Mouse (Mus musculus): ENCODE results near the gene Shd.
A peak's percentile ranks its signal among the peaks of the same experiment; 100 is the strongest.

Shd gene

DNA sequence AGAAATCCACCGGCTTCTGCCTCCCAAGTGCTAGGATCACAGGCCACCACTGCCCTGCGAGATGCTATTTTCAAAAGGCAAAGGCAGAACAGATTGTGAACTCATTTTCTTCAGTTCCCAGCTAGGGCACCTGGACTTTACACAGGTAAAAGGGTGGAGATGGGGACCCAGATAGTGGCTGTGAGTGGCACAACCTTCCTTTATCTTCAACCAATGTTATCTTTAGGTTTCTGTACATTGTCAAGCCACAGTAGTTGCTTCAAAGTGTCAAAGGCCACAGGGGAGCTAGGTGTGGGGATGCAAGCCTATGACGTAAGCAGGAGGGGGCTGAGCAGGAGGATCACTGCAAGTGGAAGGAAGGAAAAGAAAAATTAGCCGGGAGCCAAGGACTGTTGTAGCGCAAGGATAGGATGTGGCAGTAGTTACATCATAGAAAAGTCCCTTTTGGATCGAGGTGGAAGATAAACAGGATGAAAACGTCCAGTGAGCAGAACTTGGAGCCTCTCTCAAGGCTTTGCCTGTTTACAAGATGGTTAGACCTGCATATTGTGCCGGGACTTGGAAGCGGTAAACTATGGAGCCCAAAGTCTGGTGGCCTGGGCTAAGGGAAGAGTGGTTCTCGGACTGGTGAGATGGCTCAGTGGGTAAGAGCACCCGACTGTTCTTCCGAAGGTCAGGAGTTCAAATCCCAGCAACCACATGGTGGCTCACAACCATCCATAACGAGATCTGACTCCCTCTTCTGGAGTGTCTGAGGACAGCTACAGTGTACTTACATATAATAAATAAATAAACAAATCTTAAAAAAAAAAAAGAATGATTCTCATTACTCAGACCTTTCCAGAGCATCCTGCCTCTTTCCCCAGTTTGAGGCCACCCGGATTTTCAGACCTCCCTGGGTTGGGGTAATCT, 37.4 kb downstream of the Shd start:
- DNase-seq (ENCODE audit: low spot score): peak; percentile 57

- peak; percentile 99 for DNase-seq (ENCODE audit: low spot score)
Observed at GRCm38 (mm10) chr17:56008356-56009087, 38.3 kb downstream of the Shd start.

GRCm38 (mm10) chr17:56009088-56009961, 39.1 kb downstream of the Shd start:
- peak; percentile 94 for DNase-seq (ENCODE audit: low spot score)

GRCm38 (mm10) chr17:56009962-56010240, 39.6 kb downstream of the Shd start:
- DNase-seq (ENCODE audit: low spot score): no peak

GRCm38 (mm10) chr17:56010255-56010654, 40.0 kb downstream of the Shd start:
- no peak for DNase-seq (ENCODE audit: low spot score)

DNA sequence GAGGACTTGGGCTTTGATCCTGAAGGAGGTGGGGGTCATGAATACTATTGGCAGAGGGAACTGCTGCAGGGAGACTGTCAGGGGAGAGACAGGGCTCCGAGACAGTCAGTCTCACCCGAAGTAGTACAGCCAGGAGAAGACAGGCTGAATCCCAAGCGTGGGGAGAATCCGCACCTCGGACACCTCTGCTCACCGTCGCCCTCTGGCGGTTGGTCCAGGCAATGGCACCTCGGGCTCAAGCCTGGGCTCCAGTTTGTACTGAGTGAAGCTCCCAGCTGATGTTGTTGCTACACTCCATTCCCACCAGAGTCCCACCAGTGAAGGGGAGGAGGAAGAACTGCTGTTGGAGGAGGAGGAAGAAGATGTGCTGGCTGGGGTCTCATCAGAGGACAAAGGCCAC, 40.4 kb downstream of the Shd start:
- peak; percentile 83 for DNase-seq (ENCODE audit: low spot score)

- no peak for DNase-seq (ENCODE audit: low spot score)
Observed at GRCm38 (mm10) chr17:56011441-56011840, 41.2 kb downstream of the Shd start.

DNA sequence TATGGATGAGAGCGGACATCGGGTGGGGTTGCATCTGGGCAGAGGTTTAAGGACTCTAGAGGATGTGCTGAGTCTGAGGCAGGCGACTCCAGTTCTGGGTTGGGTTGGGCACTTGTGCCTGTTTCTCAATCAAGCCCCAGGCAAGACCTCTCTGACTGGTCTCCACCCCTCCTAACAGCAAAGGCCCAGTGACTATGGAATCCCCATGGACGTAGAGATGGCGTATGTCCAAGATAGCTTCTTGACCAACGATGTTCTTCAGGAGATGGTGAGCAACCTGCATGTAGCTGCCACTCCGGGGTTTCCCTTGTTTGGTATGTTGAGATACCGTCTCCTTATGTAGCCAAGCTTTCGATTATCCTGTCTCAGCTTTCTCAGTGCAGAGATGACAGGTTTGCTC, 45.0 kb downstream of the Shd start:
- DNase-seq (ENCODE audit: low spot score): no peak

- no peak for DNase-seq (ENCODE audit: low spot score)
Observed at GRCm38 (mm10) chr17:56016382-56016781, 46.1 kb downstream of the Shd start.

GRCm38 (mm10) chr17:56016793-56017785, 46.8 kb downstream of the Shd start:
- no peak for DNase-seq (ENCODE audit: low spot score)

DNA sequence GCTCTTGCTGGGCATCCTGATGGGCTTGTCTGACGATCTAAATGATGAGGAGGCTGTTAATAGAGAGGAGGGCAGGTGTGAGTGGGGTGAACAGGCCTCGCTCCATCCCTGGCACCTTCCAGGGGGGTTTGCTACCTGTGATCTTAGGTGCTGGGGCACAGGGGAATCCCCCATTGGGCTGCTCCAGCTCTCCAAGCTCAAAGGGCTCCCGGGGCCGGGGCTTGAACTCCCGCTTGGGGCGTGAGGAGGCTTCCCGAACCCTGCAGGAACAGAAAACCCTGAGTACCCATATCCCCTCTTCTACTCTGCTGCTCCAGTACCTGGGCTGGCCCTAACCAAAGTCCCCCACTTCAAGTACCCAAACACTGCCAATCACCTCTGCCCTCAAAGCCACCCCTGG, 47.6 kb downstream of the Shd start:
- DNase-seq (ENCODE audit: low spot score): no peak

- peak; percentile 28 for DNase-seq (ENCODE audit: low spot score)
Observed at GRCm38 (mm10) chr17:56018347-56019131, 48.3 kb downstream of the Shd start.

DNA sequence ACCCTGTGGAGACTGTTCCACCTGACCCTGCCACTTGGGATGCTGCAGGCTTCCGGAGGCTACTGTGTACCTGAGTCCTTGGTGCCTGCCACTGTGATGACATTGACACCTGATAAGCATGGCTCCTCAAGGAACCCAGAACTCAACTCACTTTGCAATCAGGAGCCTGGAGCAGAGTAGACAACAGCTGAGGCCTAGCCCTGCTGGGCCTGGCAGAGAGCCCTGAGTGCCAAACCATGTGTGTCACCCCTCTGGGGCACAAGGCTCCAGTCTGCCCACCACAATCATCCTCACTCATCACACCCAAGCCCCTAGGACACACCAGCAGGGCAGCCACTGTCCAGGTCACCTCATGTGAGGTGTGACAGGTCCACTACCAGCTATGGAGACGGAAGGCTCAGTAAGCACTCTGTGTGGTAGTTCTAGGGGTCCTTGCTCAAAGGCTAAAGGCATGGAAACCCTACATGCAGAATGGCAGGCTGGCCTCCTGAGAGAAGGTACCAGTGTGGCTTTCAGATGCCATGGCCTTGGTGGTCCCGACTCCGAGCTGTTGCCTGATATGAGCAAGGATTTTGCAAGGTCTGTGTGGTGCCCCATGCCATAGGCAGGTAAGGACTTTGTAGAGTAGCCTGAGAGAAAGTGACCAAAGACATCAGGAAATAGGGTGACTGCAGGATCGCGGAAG, 50.3 kb downstream of the Shd start:
- DNase-seq (ENCODE audit: low spot score): no peak

- no peak for DNase-seq (ENCODE audit: low spot score)
Observed at GRCm38 (mm10) chr17:56021161-56021910, 51.1 kb downstream of the Shd start.

- DNase-seq (ENCODE audit: low spot score): no peak
Observed at GRCm38 (mm10) chr17:56022131-56022988, 52.1 kb downstream of the Shd start.

DNA sequence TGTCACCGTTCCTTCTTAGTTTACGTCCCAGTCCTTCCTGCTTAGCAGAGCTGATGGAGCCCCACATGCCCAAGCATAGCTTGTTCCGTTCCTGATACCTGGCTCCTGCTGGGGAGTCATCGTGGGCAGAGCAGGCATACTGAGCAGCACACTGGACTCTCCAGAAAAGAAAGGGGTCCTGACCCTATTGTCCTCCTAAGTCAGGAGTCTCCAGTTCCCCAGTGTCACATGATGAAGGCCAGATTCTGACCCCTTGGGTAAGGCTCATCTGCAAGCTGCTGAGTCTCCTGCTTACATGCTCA, 52.7 kb downstream of the Shd start:
- no peak for DNase-seq (ENCODE audit: low spot score)

DNA sequence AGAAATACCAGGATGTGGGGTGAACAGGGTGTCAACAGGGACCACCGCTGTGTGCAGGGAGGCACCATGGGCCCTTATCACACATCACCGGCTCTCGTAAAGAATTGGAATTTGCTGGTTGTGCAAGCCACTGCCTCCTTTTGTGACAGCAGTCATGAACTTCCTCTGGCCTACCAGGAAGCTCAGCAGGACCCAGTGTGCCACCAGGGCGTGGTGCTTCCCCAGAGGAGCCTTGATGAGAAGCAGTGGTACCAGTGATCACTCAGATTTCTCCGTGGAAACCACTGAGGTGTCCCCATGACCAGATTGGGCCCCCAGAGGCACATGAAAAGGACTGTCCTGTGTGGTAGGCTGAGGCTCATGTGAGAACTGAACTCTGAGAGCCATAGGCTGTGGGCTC, 53.1 kb downstream of the Shd start:
- DNase-seq (ENCODE audit: low spot score): no peak

DNA sequence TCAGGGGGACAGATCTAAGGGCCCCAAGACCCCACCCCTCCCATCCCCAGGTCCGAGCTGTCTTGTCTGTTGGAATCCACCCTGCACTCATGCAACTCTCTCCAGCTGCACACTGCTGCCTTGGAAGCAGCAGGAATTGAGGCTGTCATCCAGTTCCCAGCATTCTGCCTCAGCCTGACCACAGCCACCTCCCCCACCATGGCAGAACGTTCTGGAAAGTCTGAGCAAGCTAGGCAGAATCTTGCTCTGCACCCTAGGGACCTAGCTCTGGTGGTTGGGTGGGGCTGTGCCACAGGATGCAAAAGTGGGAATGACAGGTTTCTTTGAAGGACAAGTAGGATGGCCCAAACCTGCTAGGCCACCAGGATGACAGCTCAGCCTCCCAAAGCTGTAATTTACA, 54.2 kb downstream of the Shd start:
- no peak for DNase-seq (ENCODE audit: low spot score)
